Mouse (Mus musculus) gastrocnemius, postnatal 4 days (tissue): ENCODE measurements around the gene Syne1. TPM values are rescaled to one million over a fixed set of nuclear protein-coding genes. Genes with fewer than 3 reads are reported as not detected.

Experiments used
- DNase-seq, 2 experiments: peaks; one replicate each; pipeline ENCODE4 v3.0.0; 2021 to 2022; ENCODE audit warnings: low spot score in 2 of 2, mixed read lengths in 2 of 2
- total RNA-seq, 2 experiments: library from RNA; stranded (reverse); gene quantifications; 2 replicates each; pipeline ENCODE4 v1.2.3; 2021

Syne1 gene
- total RNA-seq, 2 experiments from 2014 or later = 87.0 to 87.9 TPM

GRCm38 (mm10) chr10:5309961-5310713 lies 241.1 kb downstream of the Syne1 start:
- peak; percentile 25 to 56 for DNase-seq

GRCm38 (mm10) chr10:5309398-5309797 lies 241.9 kb downstream of the Syne1 start:
- no peak for DNase-seq

GRCm38 (mm10) chr10:5305555-5305954 lies 245.7 kb downstream of the Syne1 start:
- DNase-seq = peak in 1 of 2 experiments; percentile 46

GRCm38 (mm10) chr10:5295291-5295891 lies 255.9 kb downstream of the Syne1 start:
- DNase-seq = peak in 1 of 2 experiments; percentile 21

- DNase-seq = no peak
Observed at GRCm38 (mm10) chr10:5289575-5289909, 261.7 kb downstream of the Syne1 start.

- peak; percentile 67 to 84 for DNase-seq
Observed at GRCm38 (mm10) chr10:5288716-5289574, 262.3 kb downstream of the Syne1 start.

GRCm38 (mm10) chr10:5288262-5288661 lies 263.0 kb downstream of the Syne1 start:
- no peak for DNase-seq

- no peak for DNase-seq
Observed at GRCm38 (mm10) chr10:5275769-5276168, 275.5 kb downstream of the Syne1 start.

GRCm38 (mm10) chr10:5270641-5271040 lies 280.6 kb downstream of the Syne1 start:
- DNase-seq = no peak

- no peak for DNase-seq
Observed at GRCm38 (mm10) chr10:5264418-5264817, 286.9 kb downstream of the Syne1 start.

- no peak for DNase-seq
Observed at GRCm38 (mm10) chr10:5262636-5263035, 288.6 kb downstream of the Syne1 start.

GRCm38 (mm10) chr10:5256686-5257085 lies 294.6 kb downstream of the Syne1 start:
- DNase-seq = no peak

GRCm38 (mm10) chr10:5253752-5254151 lies 297.5 kb downstream of the Syne1 start:
- DNase-seq = no peak

GRCm38 (mm10) chr10:5250702-5251101 lies 300.6 kb downstream of the Syne1 start:
- DNase-seq = no peak

GRCm38 (mm10) chr10:5239680-5240079 lies 311.6 kb downstream of the Syne1 start:
- no peak for DNase-seq

- no peak for DNase-seq
Observed at GRCm38 (mm10) chr10:5236926-5237325, 314.4 kb downstream of the Syne1 start.

- no peak for DNase-seq
Observed at GRCm38 (mm10) chr10:5236171-5236570, 315.1 kb downstream of the Syne1 start.

GRCm38 (mm10) chr10:5234721-5235501 lies 316.4 kb downstream of the Syne1 start:
- DNase-seq = no peak

- no peak for DNase-seq
Observed at GRCm38 (mm10) chr10:5229129-5229528, 322.2 kb downstream of the Syne1 start.

GRCm38 (mm10) chr10:5227395-5228076 lies 323.7 kb downstream of the Syne1 start:
- DNase-seq = peak in 1 of 2 experiments; percentile 47
